Mouse (Mus musculus): ENCODE measurements around the gene Jak3.
"Not testable (repeated sequence)": the region's sequence is repeated elsewhere in the genome, so short reads cannot be mapped to it uniquely, and the experiment has no call there.

Jak3 gene

GRCm38 (mm10) chr8:71687616-71688015, 11.5 kb downstream of the Jak3 start:
- no peak for DNase-seq

DNA sequence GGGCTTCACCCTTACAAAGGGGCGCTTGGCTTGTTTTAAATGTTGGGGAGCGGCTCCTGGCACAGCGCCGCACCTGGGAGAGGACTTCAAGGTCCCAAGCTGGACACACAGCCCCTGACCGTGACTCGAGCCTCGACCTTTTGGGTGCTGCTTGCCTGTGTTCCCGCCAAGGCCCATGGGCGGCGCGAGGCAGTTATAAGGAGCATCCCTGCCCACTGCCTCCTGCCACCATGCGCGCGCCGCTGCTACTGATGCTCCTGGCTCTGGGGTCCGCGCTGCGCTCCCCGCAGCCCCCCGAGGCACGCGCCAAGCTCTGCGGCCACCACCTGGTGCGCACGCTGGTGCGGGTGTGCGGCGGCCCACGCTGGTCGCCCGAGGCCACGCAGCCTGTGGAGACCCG, 12.9 kb downstream of the Jak3 start, which contains the start of gene Insl3:
Gene Insl3, plus strand, starts transcription at position 187 of the 400 bp plus-strand sequence.
- DNase-seq, result no peak

DNA sequence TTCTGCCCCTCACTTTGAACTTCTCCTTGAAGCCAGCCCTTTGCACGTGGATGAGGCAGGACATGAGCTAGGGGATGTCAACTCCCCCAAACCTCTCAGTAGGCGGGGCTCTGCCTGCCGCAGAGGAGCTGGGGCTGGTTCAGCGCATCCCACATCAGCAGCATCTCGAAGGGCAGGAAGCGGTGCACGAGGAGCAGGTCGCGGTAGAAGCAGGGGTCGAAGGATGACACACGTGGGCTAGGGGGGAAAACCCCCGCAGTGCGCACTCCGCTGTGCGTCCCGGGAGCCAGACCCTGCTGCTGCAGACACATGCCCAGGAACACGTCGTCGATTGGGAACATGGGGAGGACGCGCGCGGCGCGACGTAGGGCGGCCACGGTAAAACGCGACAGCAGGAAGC, 16.4 kb downstream of the Jak3 start:
- no peak for DNase-seq

DNA sequence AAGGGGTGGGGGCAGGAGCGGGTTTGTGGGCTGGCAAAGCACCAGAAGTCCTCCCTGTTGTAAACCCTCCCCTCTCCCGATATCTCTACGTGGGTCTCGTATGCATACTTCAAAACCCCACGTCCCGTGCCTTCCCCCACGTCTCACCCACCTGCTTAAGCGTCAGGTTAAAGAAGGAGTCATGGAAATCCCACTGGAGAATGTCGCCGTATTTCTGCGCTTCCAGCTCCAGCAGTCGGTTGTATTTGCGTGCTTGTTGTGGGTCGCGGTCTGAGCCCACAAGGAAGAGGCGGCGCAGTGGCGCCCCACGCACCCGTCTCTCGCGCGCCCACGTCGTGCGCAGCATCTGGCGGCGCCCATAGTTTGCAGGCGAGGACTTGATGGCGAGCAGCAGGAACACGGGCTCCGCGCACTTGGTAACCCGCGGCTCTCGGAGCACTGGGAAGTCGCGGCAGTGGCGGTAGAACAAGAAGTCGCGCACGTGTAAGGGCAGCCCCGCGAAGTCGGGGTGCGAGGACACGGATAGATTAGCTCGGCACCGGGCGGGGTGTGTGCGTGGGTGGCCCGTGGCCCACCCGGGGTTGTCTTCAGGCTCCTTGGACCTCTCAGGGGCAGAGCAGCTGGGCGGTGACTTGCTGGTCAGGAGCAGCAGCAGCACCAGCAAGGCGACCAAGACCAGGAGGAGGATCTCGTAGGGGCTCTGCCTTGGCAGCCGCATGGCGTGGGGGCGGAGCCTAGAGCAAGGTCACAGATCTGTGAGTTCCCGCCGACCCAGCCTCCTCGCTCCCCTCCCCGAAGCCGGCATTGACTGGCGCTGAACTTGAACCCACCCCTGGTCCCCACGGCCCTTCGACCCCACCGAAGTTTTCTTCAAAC, 17.3 kb downstream of the Jak3 start:
- no peak for DNase-seq

DNA sequence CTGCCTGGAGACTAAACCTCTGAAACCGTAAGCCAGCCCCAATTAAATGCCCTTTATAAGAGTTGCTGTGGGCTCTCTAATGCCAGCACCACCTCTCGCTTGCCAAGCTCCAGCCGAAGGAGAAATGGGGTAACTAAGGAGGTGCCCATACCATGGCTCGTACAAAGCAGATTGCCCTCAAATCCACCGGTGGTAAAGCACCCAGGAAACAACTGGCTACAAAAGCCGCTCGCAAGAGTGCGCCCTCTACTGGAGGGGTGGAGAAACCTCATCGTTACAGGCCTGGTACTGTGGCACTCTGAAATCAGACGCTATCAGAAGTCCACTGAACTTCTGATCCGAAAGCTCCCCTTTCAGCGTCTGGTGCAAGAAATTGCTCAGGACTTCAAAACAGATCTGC, 19.4 kb downstream of the Jak3 start:
- DNase-seq, result not testable (repeated sequence)

- DNase-seq, result no peak
These were observed 24.6 kb downstream of the Jak3 start for GRCm38 (mm10) chr8:71700493-71701269.

DNA sequence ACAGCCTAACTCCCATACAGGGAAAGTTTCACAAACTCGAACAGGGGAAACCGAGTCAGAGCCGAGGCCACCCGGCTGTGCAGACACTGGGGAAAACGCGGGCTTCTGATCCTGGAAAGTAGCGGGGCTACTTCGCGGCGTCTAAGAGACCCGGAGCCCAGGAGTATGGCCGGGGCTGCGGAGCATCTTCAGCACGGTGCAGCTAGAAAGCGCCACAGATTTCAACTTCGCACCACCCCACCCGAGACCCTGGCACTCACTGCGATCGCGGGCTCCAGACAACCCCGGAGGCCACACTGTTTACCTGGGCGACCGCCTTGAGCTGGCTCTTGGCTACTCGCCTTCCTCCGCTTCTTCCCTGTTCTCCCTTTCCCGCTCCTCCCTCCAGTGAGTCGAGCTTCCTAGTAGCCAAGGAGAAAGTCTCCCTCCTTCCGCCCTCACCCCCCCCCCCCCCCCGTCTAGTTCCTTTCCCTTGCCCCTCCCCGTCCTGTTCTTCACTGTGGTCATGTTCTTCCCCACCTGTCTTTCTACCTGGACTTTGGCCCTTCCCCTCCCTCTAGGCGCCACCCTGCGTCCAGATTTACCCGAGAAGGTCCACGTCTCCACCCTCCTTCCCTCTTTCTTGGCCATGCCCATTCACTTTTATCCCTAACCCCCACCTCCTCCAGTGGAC, 25.5 kb downstream of the Jak3 start, which contains the start of gene B3gnt3:
Gene B3gnt3, minus strand, starts transcription at position 376 of the 673 bp plus-strand sequence.
- no peak for DNase-seq

GRCm38 (mm10) chr8:71702087-71702432, 26.0 kb downstream of the Jak3 start:
- no peak for DNase-seq

- DNase-seq, result no peak
These were observed 26.8 kb downstream of the Jak3 start for GRCm38 (mm10) chr8:71702923-71703322.

DNA sequence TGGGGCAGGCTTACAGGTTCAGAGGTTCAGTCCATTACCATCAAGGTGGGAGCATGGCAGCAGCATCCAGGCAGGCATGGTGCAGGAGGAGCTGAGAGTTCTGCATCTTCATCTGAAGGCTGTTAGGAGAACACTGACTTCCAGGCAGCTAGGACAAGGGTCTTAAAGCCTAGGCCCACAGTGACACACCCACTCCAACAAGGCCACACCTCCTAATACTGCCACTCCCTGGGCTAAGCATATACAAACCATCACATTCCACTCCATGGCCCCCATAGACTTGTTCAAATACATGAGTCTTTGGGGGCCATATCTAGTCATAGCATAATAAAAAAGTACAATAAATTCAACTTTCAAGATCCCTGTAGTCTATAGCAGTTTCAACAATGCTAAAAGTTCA, 27.3 kb downstream of the Jak3 start:
- DNase-seq, result not testable (repeated sequence)

DNA sequence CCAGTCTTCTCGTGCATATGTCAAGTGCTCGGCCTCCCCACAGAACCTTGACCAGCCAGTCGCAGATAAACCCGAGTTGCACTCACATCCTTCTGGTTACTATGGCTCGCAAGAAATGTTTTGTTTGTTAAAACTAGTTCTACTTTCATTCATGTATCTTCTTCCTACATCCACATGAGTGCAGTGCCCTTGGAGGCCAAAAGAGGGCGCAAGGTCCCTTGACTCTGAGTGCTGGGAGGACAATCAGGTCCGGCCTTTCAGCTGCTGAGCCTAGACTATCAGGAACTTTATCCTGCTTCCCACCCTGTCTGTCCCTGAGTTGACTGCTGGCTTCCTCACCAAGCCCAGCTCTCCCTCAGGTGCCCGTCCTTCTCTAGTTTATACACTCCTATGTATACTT, 31.8 kb downstream of the Jak3 start:
- peak; percentile 55 for DNase-seq

- DNase-seq, result no peak
These were observed 33.2 kb downstream of the Jak3 start for GRCm38 (mm10) chr8:71709134-71709799.

- DNase-seq, result peak; percentile 80
These were observed 33.8 kb downstream of the Jak3 start for GRCm38 (mm10) chr8:71709800-71710446.

- DNase-seq, result no peak
These were observed 35.5 kb downstream of the Jak3 start for GRCm38 (mm10) chr8:71711574-71711973.

DNA sequence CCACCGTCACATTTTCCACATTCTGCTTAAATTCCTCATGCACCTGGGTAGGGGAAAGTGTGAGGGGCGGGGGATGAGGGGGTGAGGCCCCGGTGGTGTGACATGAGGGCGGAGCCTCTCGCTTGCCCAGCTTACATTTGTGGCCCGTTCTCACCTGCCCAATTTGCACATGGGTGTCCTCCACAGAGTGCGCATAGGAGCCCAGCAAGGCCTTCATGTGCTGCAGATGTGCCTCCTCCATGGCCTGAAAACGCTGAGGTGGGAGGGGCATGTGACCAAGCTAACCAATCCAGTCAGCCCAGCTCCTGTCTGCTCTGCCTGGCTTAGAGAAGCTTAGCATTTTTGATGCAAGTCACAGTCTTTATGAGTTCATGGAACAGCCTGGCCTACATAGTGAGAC, 39.4 kb downstream of the Jak3 start:
- no peak for DNase-seq

DNA sequence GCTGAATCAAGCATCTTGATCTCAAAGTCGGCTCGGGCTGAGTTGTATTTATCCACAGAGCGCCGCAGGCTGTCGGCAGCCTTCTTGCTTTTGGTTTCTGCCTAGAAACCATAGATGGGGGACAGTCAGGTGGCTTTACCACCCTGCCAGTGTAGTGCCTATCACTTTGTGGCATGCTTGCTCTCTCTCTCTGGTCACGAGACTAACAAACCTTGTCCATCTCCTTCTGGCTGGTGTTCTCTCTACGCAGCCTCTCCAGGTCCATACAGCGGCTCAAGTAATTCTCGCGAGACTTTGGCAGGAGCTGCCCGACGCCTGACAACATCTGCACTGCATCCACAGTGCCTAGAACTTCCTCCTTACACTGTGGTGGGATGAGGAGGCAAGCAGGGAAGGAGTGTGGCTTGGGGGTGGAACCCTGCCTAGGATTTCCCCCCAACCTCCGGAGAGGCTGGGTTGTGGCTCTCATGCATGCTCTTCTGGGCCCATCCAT, 40.5 kb downstream of the Jak3 start:
- no peak for DNase-seq

DNA sequence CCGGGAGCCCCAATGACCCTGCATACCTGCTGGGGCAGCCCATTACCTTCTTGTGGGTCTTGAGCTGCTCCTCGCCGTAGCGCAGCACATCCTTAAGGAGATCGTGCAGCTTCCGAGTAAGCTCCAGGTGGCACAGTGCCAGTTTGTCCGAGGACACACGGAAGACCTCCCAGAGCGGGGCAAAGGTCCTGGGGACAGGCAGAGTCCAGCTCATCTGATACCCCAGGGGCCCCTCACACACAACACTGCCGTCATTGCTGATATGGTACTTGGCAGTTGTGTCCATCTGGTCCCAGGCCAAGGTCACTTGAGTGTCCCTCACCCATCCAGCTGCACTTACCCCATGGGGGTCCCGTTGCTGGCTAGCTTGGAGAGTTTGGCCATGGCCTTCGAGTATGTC, 41.0 kb downstream of the Jak3 start:
- DNase-seq, result no peak

- no peak for DNase-seq
These were observed 42.2 kb downstream of the Jak3 start for GRCm38 (mm10) chr8:71718252-71718651.

- no peak for DNase-seq
These were observed 43.1 kb downstream of the Jak3 start for GRCm38 (mm10) chr8:71719218-71719617.

GRCm38 (mm10) chr8:71719928-71720457, 43.9 kb downstream of the Jak3 start:
- no peak for DNase-seq

GRCm38 (mm10) chr8:71723047-71723551, 47.0 kb downstream of the Jak3 start:
- DNase-seq, result no peak

GRCm38 (mm10) chr8:71724389-71724788, 48.3 kb downstream of the Jak3 start:
- DNase-seq, result no peak

Measured in kidney, adult 9 months (tissue).